Mouse (Mus musculus): Measurements from ENCODE around the gene Mst1. TPM values are rescaled to one million over a fixed set of nuclear protein-coding genes. Genes with fewer than 3 reads are reported as not detected.
A peak's percentile ranks its signal among the peaks of the same experiment; 100 is the strongest.

Gene Mst1
- total RNA-seq, 2 experiments from 2014 or later, result not detected

GRCm38 (mm10) chr9:108095518-108095917 is 15.3 kb downstream of the Mst1 start:
- peak; percentile 64 for DNase-seq (ENCODE audit: low spot score)

GRCm38 (mm10) chr9:108095949-108096712 is 15.9 kb downstream of the Mst1 start:
- no peak for DNase-seq (ENCODE audit: low spot score)

GRCm38 (mm10) chr9:108099619-108100018 is 19.4 kb downstream of the Mst1 start:
- no peak for DNase-seq (ENCODE audit: low spot score)

- DNase-seq (ENCODE audit: low spot score), result no peak
Measured at GRCm38 (mm10) chr9:108104766-108105548, 24.7 kb downstream of the Mst1 start.

- no peak for DNase-seq (ENCODE audit: low spot score)
Measured at GRCm38 (mm10) chr9:108105549-108105863, 25.3 kb downstream of the Mst1 start.

GRCm38 (mm10) chr9:108106090-108106489 is 25.9 kb downstream of the Mst1 start:
- no peak for DNase-seq (ENCODE audit: low spot score)

- DNase-seq (ENCODE audit: low spot score), result no peak
Measured at GRCm38 (mm10) chr9:108107867-108108266, 27.6 kb downstream of the Mst1 start.

GRCm38 (mm10) chr9:108110160-108110559 is 29.9 kb downstream of the Mst1 start:
- DNase-seq (ENCODE audit: low spot score), result no peak

- DNase-seq (ENCODE audit: low spot score), result no peak
Measured at GRCm38 (mm10) chr9:108111101-108111592, 30.9 kb downstream of the Mst1 start.

- DNase-seq (ENCODE audit: low spot score), result no peak
Measured at GRCm38 (mm10) chr9:108111593-108112121, 31.4 kb downstream of the Mst1 start.

GRCm38 (mm10) chr9:108112719-108113340 is 32.6 kb downstream of the Mst1 start:
- peak; percentile 81 for DNase-seq (ENCODE audit: low spot score)

- DNase-seq (ENCODE audit: low spot score), result no peak
Measured at GRCm38 (mm10) chr9:108115290-108116077, 35.2 kb downstream of the Mst1 start.

GRCm38 (mm10) chr9:108117143-108117542 is 36.9 kb downstream of the Mst1 start:
- DNase-seq (ENCODE audit: low spot score), result no peak

GRCm38 (mm10) chr9:108119891-108120411 is 39.7 kb downstream of the Mst1 start:
- peak; percentile 64 for DNase-seq (ENCODE audit: low spot score)

- DNase-seq (ENCODE audit: low spot score), result no peak
Measured at GRCm38 (mm10) chr9:108120671-108121070, 40.4 kb downstream of the Mst1 start.

- no peak for DNase-seq (ENCODE audit: low spot score)
Measured at GRCm38 (mm10) chr9:108121170-108121969, 41.1 kb downstream of the Mst1 start.

GRCm38 (mm10) chr9:108123916-108124315 is 43.7 kb downstream of the Mst1 start:
- no peak for DNase-seq (ENCODE audit: low spot score)

- DNase-seq (ENCODE audit: low spot score), result no peak
Measured at GRCm38 (mm10) chr9:108125731-108126130, 45.5 kb downstream of the Mst1 start.

GRCm38 (mm10) chr9:108126436-108127180 is 46.4 kb downstream of the Mst1 start:
- DNase-seq (ENCODE audit: low spot score), result no peak

All from gastrocnemius, adult 18-20 months (tissue).